Mouse (Mus musculus) thymus, adult 2 months (tissue): ENCODE measurements around the gene Sult2b1. TPM values are rescaled to one million over a fixed set of nuclear protein-coding genes. Genes with fewer than 3 reads are reported as not detected.

Experiments used
- DNase-seq: peaks from one replicate; pipeline ENCODE4 v3.0.0; 2021
- H3K27ac ChIP-seq: fragments of 200-500 bp; 2 replicates; pipeline ENCODE4 v1.5.1; 2012; ENCODE audit warnings: low read length, control low read depth; ENCODE audit not compliant: control insufficient read depth, insufficient read depth
- H3K27me3 ChIP-seq: fragments of 200-500 bp; 2 replicates; pipeline ENCODE4 v1.6.1; 2012; ENCODE audit warnings: mild to moderate bottlenecking, low read length, moderate library complexity, mixed read lengths; ENCODE audit not compliant: control insufficient read depth, insufficient read depth
- H3K36me3 ChIP-seq: fragments of 200-500 bp; 2 replicates; pipeline ENCODE4 v1.6.1; 2012; ENCODE audit warnings: mild to moderate bottlenecking, low read length, moderate library complexity; ENCODE audit not compliant: control insufficient read depth, insufficient read depth
- H3K4me1 ChIP-seq: fragments of 200-500 bp; replicated peaks from 2 replicates; pipeline ENCODE4 v1.6.1; 2012; ENCODE audit warnings: low read length; ENCODE audit not compliant: control insufficient read depth, insufficient read depth
- H3K4me3 ChIP-seq: fragments of 200-500 bp; 2 replicates; pipeline ENCODE4 v1.5.1; 2012; ENCODE audit warnings: mild to moderate bottlenecking, low read length, control low read depth, moderate library complexity; ENCODE audit not compliant: control insufficient read depth, insufficient read depth
- CTCF ChIP-seq: fragments of 200-500 bp; IDR thresholded peaks from 2 replicates; pipeline ENCODE4 v1.5.1; 2012; ENCODE audit warnings: mild to moderate bottlenecking, control low read depth, low read length, moderate library complexity, borderline replicate concordance; ENCODE audit not compliant: control insufficient read depth, poor library complexity, insufficient read depth; ENCODE audit errors: extremely low read depth
- POLR2A ChIP-seq: fragments of 200-500 bp; IDR thresholded peaks from 2 replicates; pipeline ENCODE4 v1.6.1; 2012; ENCODE audit warnings: mild to moderate bottlenecking, low read length, control low read depth, moderate library complexity; ENCODE audit not compliant: control insufficient read depth, poor library complexity, insufficient read depth; ENCODE audit errors: extremely low read depth
- WGBS: fragments of 180-500 bp; shearing (Covaris S2); methylation state at CpG from one replicate; pipeline ENCODE4 v1.1.7; 2018; 5-methylcytosine and 5-hydroxymethylcytosine counted together
- polyA plus RNA-seq: library from polyadenylated mRNA; depleted of rRNA; stranded (reverse); fragments of >200 nt; gene quantifications from 2 replicates; pipeline ENCODE4 v1.2.3, GENCODE M21; 2012

The Sult2b1 gene
- polyA plus RNA-seq, 1 experiment: 3.9 TPM

DNA sequence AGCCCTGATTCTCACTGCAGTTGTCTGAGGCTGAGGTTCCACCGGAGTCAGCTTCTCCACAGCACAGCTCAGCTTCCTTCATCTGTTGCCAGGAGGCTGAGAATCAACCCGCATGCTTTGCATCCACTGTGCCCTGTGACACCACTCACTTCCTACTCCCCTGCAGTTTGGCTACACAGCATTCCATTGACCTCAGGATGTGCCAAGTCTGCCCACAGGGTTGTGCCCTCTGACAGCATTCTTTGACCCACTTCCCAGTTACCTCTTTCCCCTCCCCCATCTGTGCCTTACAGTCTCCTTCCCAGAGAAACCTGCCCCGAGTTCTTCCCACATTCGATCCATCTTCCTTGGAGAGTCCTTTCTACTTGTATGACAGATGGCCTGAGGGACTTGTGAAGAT is 2.2 kb downstream of the Sult2b1 start:
- peaks cover 10% of the 10 kb centered on the region; the same call in 1 of the 2 replicates for H3K27me3 ChIP-seq
- no peaks in the 10 kb centered on the region for H3K36me3 ChIP-seq
- H3K4me3 ChIP-seq: no peak overlapping the region
- peaks cover 31% of the 10 kb centered on the region for H3K4me1 ChIP-seq
- DNase-seq: no peak
- H3K27ac ChIP-seq: no peak overlapping the region
- TF ChIP-seq POLR2A (no peak), CTCF (no peak)
- WGBS: 73% methylated on average over 4 of the region's 4 CpGs

DNA sequence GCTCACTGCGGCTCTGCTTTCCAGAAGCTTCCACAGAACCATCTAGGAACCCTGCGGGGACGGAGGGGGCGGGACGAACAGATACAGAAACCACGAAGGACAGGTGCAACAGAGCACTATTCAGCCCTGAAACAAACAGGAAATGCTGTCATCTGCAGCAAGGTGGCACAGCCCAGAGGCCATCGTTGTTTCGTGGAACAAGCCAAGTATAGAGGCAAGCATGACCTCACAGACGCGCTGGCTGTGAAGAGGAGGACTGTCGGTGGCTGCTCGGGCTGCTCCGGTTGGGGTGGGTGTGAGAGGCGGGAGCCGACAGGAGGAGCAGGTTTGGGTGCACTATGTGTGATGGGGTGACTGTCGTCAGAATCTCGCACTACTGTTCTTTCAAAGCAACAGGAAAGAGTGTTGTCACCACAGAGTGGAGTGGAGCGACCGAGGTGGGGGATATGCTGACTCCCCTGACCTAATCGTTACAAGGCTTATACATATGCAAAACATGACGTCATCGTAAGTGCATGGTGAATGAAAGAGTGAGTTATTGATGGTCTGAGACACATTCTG is 5.3 kb downstream of the Sult2b1 start:
- DNase-seq: peak; percentile 66
- WGBS: 3% methylated on average over 22 of the region's 22 CpGs
- Histone ChIP-seq H3K27me3 (no peaks in the 10 kb centered on the region; the same call in 1 of the 2 replicates), H3K4me1 (peaks cover 18% of the 10 kb centered on the region), H3K36me3 (no peaks in the 10 kb centered on the region), H3K4me3 (peak overlapping the region; percentile 28), H3K27ac (peak overlapping the region; percentile 27)
- TF ChIP-seq POLR2A: 0 out of 2 replicates have a peak, but pooled peaks have one; percentile 22
- no peak for TF ChIP-seq CTCF

DNA sequence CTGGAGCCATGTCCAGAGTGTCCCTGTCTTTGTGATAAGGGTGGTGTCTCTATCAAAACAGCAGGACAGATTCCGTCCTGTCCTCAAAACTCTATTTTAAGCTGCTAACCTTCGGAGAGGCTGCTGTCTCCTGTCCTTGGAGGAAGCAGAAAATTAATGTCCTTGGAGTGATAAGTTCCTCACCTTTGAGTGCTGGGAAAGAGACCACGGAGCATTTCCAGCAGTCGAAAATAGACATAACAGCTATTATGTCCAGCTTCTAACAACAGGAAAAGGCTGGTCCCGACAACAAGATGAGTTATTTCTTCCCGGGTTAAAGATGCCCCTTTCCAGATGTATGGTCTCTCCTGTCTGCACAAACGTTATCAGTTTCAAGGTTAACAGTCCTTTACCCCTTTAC is 9.2 kb downstream of the Sult2b1 start:
- Histone ChIP-seq H3K27me3 (no peaks in the 10 kb centered on the region), H3K27ac (no peak overlapping the region), H3K36me3 (no peaks in the 10 kb centered on the region), H3K4me1 (peaks cover 12% of the 10 kb centered on the region), H3K4me3 (no peak overlapping the region)
- DNase-seq: no peak
- 85% methylated on average over 7 of the region's 7 CpGs for WGBS
- TF ChIP-seq POLR2A (no peak), CTCF (no peak)

DNA sequence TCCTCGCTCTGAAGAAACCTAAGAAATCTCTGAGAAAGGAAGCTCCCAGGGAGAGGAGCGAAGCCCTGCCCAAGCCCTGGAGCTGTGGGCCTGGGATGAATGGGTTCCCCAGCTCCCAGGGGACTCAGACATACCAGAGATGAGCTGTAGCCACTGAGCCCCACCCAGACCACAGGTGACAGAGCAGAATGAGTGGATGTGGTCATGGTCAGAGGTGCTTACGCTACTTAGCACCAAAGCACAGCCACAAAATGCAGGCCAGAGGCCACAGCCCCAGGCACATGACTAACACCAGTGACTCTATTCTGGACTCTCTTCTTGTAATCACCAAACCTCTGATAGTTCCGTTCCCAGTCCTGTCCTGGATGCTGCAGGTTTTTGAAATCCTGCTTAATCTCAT is 13.4 kb downstream of the Sult2b1 start:
- H3K27ac ChIP-seq: no peak overlapping the region
- H3K4me1 ChIP-seq: no peaks in the 10 kb centered on the region
- no peaks in the 10 kb centered on the region for H3K27me3 ChIP-seq
- no peak for TF ChIP-seq CTCF
- TF ChIP-seq POLR2A: no peak
- H3K36me3 ChIP-seq: no peaks in the 10 kb centered on the region
- no peak overlapping the region for H3K4me3 ChIP-seq
- 66% methylated on average over 4 of the region's 4 CpGs for WGBS
- no peak for DNase-seq

DNA sequence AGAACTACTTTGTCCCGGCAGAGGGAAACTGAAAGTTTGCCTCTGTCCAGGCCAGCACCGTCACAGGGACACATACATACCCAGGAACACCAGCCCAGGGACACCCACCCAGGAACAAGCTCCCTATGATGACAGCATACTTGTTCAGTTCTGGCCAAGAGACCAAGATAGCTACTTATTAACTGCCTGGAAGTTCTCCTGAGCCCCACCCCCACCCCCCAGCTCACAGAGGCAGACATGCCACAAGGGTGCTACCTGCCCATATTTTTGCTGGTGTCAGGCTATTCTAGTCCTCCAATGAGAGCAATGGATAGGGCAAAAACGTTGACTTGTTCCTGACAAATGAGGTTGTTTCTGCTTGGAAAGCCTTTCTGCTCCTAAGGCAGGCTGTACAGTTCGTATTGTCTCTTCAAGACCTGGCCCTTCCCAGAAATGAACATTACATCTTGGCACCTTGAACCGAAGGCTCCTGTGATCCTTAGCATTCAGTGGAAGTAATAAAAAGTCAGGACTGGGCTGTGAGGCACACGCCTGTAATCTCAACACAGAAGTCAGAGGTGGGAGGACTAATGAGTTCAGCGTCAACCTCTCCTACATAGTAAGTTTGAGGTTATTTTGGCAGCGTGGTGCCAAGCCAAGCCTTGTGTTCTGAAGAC is 13.9 kb downstream of the Sult2b1 start:
- TF ChIP-seq CTCF: no peak
- TF ChIP-seq POLR2A: no peak
- no peaks in the 10 kb centered on the region for H3K4me1 ChIP-seq
- no peak for DNase-seq
- 77% methylated on average over 8 of the region's 8 CpGs for WGBS
- H3K36me3 ChIP-seq: no peaks in the 10 kb centered on the region
- no peak overlapping the region for H3K4me3 ChIP-seq
- no peaks in the 10 kb centered on the region for H3K27me3 ChIP-seq
- H3K27ac ChIP-seq: no peak overlapping the region

DNA sequence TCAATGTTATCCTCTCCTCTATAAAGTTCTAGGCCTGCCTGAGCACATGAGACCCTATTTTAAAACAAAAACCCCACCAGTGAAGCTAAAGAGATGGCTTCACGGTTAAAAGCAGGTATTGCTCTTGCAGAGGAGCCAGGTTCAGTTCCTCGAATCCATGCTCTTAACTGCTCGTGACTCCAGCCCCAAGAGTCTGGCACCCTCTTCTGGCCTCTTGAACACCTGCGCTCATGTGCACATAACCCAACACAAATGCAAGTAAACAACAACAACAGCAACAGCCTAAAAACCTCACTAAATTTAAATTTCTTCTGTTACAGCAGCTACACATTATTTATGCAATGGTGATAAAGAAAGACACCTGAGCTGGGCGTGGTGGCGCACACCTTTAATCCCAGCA is 17.0 kb downstream of the Sult2b1 start:
- no peaks in the 10 kb centered on the region for H3K4me1 ChIP-seq
- no peak overlapping the region for H3K27ac ChIP-seq
- no peaks in the 10 kb centered on the region for H3K36me3 ChIP-seq
- WGBS: over 99% methylated on average over 6 of the region's 6 CpGs
- H3K27me3 ChIP-seq: no peaks in the 10 kb centered on the region
- DNase-seq: no peak
- no peak for TF ChIP-seq POLR2A
- TF ChIP-seq CTCF: no peak
- no peak overlapping the region for H3K4me3 ChIP-seq

DNA sequence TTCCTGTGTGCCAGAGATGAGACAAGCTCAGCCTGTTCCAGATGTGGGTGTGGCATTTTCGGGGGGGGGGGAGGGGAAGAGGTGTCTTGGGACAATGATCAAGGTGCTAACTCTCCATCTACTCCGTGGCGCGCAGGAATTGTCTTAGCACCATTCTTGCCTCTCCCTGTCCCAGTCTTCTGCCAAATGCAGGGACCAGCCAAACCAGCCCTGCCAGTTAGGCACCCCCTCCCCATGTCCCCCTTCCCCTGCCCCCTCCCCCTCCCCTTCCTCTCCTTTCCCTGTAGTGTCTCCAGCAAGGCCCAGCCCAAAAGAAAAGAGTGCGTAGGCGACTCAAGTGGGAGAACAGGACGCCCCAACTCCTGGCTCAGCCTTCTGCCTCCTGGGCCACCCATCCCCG is 17.7 kb downstream of the Sult2b1 start:
- 86% methylated on average over 8 of the region's 8 CpGs for WGBS
- Histone ChIP-seq H3K27ac (no peak overlapping the region), H3K4me1 (no peaks in the 10 kb centered on the region), H3K4me3 (no peak overlapping the region), H3K27me3 (no peaks in the 10 kb centered on the region), H3K36me3 (no peaks in the 10 kb centered on the region)
- DNase-seq: no peak
- TF ChIP-seq CTCF (no peak), POLR2A (no peak)

DNA sequence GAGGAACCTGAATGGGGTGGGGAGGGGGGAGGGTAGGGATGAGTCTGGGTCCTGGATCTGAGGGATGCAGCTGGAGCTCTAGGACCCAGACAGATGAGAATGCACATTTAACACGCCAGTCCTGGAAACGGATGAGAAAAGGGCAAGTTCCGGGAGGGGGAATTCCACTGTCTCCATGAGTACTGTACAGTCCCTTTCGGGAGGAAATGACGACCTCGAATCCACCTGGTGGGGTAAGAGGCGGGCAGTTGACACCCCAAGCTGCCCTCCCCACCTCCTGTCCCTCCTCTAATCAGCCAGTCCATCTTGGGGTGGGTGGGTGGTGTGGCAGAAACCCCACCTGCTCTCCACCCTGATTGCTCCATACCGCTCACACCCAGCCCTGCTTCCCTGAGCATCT is 18.5 kb downstream of the Sult2b1 start:
- Histone ChIP-seq H3K4me3 (no peak overlapping the region), H3K27me3 (no peaks in the 10 kb centered on the region), H3K27ac (no peak overlapping the region), H3K4me1 (no peaks in the 10 kb centered on the region), H3K36me3 (no peaks in the 10 kb centered on the region)
- 67% methylated on average over 8 of the region's 8 CpGs for WGBS
- no peak for DNase-seq
- TF ChIP-seq CTCF (no peak), POLR2A (no peak)
